Mouse (Mus musculus) megakaryocyte, adult 5-6 weeks (primary cell): Measurements from ENCODE around the gene Mgat4a. TPM values are rescaled to one million over a fixed set of nuclear protein-coding genes. Genes with fewer than 3 reads are reported as not detected.
A peak's percentile ranks its signal among the peaks of the same experiment; 100 is the strongest.

Experiments
- ATAC-seq: 2 replicates; pipeline ENCODE4 v1.8.0; 2016; ENCODE audit warnings: mild to moderate bottlenecking, inconsistent platforms; ENCODE audit not compliant: poor library complexity, severe bottlenecking
- total RNA-seq, 2 experiments: library from RNA; stranded (forward) in 1 of 2; stranded (reverse) in 1 of 2; fragments of 153-499, 151-499 nt in 1 of 2; fragments of 221-1000, 200-1000 nt in 1 of 2; gene quantifications; 2 replicates each; pipeline versions ENCODE4 v1.2.3 to v1.2.4; 2015 to 2017

Gene Mgat4a
- total RNA-seq (2015) (3.5 and 5.1 TPM in 2 replicates), total RNA-seq (2017) (5.5 and 6.9 TPM in 2 replicates)

DNA sequence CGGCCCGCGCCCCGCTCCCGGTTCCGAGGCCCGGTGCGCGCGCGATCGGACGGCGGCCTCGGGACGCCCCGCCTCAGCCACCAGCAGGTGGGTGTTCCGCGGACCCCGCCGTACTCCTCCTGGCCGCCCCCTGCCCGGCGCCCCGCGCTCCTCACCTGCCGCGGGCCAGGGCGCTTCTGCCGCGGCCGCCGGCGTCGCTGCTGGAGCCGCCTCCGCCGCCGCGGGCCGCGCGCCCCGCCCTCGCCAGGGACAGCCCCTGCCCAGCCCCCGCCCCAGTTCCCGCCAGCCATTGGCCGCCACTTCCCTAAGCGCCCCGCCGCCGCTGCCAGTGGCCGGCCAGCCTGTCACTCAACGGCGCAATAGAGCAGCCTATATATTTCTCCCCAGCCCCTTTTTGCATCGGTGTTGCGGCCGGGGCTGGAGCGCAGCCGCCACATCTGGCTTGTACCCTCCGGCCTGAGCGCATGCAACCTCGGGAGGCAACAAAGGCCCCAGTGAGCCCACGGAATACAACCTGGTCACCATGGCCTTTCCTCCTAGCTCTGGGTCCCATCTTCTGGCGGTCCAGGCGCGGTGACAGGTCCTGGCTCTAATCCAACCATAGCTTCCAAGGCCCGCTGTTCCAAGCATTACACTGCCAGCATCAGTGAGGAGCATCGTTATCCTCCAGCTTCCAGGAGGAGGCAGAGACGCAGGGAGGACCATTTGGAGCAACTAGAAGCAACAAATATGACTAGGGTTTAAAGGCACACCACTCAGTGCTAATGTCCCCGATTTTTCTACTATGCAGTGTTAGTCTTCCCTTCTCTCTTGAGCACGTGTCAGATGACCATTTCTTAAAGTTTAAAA lies at the start of gene Mgat4a:
TSS of gene Mgat4a (minus strand) at position 207 of the 849 bp plus-strand sequence.
- ATAC-seq: peak; percentile 100

DNA sequence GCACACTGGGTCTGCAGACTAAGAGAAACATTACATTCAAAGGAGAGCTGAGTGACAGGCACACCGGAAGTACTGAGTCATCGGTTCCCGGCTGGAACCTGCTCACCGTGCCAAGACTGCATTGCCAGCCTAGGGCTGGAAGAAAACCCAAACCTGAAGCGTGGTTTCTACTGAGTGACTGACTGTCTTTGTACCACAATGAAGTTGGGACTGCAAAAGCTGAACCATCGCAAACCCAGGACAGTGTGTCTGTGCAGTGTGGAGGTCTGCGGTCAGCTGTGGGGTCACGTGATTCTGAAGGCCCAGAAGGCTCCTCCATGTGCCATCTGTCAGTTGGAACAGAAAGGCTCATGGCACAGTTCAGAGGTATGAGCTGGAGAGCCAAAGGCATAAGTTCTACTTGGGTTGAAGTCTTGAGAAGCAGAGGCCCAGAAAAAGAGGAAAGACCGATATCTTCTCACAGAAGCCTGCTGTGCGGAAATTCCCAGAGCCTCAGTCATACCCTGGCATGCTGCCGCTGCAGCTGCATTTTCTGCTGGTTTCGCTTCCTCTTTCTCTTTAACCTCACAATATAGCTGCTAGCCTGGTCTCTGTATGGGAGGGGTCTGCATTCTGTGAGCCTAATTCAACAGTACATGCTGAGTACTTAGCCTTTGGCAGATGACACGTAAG lies 45.1 kb upstream of the Mgat4a start:
- ATAC-seq: peak; percentile 93

DNA sequence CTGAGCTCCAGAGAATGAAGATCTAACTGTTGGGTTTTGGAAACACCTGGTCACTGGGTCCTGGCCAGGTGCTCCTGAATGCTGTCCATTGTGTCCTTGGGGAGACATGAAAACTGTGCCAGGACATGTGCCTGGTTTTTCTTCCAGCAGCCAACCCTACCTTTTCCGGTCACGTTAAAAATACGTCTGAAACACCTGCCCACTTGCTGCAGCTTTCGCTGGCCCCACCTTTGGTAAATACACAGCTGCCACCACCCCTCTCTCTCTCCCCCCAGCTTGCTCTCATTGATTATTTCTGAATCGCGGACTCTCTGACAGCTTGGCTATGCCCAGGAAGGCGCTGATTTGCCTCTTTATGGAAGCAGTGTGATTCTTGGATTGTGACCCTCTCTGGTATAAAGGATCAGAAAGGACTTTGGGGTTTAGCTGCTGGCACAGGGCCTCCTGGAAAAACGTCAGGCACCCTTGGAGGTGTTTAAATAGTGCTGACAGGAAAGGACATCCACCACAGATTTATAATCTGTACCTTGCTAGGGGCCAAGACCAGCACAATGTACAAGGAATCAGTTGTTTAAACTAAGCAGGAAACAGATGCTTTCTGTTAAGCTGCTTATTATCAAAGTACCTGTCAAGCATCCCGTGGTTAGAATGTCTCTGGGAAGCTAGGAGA lies 43.1 kb upstream of the Mgat4a start:
- no peak for ATAC-seq

DNA sequence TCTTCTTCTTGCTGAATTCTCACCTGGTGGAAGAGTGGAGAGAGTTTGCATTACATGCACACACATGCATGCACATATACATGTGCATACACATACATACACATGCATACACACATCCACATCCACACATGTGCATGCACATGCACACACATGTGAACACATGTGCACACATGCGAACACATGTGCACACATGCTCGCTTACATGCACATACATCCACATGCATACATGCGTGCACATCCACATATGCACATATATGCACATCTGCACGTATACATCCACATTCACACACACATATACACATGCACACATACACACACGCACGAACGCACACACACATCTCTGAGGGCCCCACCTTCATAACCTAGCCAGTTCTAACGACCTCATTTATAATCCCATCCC lies 42.4 kb upstream of the Mgat4a start:
- no peak for ATAC-seq

DNA sequence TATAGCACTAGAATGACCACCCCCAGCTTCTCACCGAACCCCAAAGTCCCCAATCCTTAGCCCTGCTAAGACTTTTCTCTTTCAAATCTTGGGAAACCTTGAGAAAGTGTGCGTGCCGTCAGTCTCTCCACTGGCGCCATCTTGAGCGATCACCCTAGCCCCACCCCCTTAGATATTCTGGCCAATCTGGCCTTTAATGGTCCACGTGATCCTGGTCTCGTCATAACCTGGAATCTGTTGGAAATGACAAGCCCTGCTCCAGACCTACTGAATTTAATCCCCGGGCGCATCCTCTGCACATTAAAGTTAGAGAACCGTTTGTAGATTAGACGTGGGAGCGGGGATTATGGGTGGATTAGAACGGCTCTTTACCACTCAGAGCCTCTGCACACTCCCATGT lies 38.9 kb upstream of the Mgat4a start:
- no peak for ATAC-seq

DNA sequence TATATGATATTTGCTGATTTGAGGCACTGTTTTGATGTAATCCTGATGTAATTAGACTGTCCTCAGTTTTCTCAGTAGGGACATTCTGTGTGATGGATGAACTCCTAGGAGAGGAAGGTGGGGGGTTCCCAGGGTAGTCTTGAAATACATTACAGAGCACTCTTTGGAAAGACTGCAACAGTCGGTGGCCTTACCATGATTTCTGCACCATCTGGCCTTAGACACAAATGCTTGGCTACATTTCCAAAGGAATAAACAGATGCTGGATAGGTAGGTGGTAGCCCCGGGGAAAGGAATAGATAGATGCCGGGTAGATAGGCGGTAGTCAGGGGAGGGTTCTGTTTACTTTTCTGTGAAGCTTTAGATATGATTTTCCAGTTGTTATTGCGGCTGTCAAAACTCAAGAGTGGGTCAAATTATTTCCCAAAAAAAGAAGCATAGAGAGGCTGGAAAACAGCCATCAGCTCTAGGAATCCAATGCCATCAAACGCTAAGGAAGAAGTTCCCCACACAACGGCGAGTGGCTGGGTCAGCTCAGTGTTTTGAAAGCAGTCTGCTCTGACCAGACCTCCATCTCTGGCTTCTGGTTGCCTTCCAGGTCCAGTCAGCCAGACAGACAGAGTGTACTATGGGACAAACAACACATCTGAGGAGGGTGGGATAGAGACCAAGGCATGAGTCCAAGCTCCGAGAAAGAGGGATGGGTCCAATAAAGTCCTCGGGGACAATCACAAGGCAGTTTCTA lies 31.9 kb upstream of the Mgat4a start:
- no peak for ATAC-seq

DNA sequence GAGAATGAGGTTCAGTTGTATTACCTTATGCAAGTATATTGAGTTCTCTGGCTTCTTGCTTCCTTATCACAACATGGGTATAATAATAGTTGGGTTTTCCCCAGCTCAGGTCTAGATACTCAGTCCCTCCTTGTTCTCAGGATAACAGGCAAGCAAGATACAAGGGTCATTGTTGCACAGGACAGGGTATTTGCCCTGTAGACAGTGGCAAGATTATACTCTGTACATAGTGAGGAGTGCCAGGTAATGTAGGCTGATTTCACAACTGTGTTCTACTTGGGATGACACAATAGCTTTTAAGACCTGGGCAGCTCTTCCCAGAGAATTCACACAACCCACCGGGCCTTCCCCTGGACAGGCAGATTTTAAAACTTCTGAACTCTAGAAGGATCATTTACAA lies 27.6 kb upstream of the Mgat4a start:
- no peak for ATAC-seq

DNA sequence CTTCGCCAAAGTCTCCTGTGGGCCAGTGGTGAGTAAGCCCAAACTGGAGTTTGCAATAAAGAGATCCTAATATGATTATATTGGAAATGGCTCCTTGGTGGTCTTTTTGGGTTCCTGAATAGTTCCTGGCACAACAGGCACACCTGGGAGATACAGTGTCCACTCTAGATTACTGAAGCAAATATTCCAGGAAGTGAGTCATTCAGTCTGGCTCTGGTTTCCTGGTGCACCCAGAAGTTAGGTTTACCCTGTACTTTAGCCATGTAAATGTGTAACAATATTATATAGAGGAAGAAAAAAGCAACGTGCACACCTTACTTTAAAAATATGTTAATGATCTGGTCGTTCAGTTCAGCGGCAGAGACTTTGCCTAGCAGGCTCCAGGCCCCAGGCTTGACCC lies 25.9 kb upstream of the Mgat4a start:
- no peak for ATAC-seq

DNA sequence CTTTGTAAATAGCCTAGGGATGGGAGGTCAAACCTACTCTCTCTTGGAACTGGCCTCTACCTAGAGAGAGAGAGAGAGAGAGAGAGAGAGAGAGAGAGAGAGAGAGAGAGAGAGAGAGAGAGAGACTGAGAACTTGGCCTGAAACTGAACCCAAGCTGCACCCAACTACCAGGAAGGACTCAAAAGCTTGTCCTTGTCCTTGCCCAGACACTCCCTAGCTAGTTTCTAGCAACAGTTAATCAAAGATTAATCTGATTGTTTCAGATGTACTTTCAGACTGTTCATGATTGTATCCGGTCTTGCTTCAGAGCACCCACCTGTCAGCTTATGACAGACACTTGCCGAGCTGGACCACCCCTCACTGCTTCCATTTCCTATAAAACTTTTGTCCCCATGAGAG lies 25.5 kb upstream of the Mgat4a start:
- no peak for ATAC-seq

DNA sequence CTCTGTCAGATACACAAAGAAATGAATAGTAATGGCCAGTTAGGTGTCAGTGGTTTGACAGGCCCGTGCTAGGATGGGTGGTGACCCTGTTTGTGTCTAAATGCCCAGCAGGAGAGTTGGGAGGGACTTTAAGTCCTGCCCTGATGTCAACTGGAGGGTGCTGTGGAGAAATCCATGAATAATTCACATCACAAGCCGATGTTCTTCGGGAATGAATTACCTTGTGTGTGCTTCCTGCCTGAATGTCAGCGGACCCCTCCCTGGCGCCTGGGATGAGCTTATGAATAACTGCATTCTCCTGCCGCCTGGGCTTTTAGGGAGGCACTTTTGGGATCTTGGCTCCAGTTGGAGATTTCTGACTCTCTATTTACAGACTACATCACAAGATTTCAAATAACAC lies 24.6 kb upstream of the Mgat4a start:
- ATAC-seq: no peak

DNA sequence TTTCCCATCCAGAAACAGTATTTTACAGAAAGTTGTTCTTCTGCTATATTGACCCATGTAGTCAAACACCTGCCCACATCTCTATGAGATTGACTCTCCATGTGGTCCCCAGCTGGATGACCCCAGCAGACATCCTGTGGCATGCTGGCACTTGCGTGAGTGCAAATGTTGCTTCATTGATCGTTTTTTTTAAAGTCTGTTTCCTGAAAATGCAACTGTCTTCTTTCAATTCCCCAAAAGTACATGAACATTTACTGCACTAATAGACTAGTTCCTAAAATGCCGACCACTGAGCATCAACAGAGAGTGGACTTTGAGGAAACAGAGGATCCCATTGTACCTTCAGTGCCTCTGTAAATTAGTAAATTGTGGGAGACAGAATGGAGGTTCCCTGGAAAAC lies 21.1 kb upstream of the Mgat4a start:
- peak; percentile 79 for ATAC-seq

DNA sequence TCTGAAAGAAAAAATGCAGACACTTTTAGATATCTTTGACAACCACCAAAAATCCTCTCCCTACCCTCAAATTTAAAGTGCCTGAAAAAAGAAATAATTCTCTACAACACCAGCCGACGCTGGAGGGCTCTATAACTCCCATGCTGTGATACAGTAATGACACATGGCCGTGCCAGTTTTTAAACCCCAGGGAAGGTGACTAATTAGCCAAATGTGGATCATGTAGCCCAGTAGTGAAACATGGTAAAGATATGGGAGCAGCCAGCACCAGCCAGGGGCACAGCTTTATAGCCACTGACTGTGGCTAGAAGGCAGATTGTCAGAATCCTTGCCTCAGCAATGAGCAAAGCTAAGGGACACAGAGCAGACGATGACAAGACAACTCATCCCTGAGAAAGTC lies 19.5 kb upstream of the Mgat4a start:
- ATAC-seq: no peak

DNA sequence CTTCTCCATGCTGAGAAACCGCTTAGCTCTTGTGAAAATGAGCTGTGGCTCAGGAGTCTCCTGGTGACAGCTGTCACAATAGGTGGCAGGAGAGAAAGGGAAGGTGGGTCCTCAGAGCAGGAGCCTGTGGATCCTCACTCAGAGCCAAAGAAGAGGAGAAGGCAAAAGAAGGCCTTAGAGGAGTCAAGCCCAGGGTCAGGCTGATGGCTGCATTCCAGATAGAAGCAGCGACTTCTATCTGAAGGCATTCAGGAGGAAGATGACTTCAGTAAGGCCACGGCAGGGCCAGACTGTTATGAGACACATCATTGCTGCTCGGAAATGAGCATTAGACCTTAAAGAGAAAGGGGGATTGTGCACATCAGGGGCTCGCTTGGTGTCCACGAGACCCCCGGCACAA lies 11.2 kb upstream of the Mgat4a start:
- no peak for ATAC-seq

DNA sequence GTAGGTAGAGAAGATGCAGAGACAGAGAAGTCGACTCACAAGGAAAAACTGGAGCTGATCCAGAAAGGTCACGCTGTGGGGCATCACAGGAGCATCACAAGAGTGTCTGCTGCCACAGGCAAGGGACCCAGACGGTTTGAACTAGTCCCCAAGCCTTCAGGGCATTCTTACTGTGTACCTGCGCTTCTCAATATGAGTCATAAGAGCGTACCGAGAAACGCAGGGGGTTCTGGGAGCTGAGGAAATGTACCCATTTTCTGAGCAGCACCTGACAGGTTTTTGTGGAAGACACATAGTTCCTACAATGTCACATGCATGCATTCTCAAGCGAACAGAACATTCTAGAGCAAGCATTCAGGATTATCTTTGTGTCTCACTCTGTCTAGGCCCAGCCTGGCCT lies 8.7 kb upstream of the Mgat4a start:
- no peak for ATAC-seq

DNA sequence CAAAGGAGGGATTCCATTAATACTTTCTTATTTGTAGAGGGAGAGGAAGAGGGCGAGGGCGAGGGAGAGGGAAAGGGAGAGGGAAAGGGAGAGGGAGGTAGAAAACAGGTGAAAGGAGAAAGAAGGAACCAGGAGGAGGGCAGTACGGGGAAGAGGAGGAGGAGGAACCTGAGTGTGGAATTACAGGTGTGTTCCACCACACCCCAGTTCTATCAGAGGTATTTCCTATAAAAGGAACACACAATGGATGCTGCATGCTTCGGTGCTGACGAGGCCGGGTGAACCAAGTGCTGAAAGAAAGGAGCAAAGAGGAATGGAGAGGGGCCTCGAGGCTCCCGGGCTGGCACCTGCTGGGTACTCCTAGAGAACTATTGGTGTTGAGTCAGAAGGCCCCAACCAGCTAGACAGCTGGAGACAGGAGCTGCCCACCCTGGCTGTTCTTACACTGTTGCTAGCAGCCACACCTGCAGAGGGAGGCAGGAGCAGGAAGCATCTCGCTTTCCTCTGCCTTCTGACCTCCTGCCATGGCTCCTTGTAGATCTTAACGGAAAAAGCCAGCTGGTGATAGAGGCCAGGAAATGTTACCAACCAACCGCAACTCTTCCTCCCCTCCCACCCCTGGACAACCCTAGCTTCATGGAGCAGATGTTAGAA lies 5.7 kb upstream of the Mgat4a start:
- ATAC-seq: no peak

DNA sequence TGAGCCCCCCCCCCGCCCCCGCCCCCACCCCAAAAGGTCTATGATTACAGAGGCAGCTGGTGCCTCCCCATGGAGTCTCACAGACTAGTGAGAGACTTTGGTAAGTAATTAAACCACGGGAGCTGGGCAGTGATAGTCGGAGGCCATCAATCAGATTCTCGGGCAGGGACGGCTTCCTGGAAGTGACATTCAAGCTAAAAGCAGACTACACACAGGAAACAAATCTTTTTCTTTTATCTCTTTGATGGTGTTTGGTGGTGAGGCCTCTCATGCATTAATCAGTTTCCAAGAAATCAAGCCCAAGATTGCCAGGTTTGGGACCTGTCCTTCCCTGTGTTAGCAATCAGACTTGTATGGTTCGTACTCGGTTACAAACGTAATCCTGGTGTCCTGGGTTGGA lies 3.4 kb upstream of the Mgat4a start:
- no peak for ATAC-seq

DNA sequence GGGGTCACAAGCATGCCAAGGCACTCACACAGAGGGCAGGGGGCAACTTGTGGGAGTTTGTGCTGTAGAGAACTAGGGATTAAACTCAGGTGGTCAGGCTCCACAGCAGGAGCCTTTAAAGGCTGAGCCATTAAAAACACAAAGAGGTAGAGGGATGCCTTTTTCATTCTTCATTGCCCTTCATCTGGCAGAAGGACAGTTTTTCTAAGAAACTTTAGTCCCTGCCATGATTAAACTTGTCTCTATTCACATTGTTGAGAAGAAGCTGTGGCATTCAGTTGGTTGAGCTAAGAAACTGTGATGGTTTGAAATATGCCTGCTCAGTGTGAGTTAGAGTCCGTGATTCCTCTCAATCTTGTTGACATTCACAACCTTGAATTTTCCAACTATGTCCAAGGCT lies 2.2 kb upstream of the Mgat4a start:
- no peak for ATAC-seq

DNA sequence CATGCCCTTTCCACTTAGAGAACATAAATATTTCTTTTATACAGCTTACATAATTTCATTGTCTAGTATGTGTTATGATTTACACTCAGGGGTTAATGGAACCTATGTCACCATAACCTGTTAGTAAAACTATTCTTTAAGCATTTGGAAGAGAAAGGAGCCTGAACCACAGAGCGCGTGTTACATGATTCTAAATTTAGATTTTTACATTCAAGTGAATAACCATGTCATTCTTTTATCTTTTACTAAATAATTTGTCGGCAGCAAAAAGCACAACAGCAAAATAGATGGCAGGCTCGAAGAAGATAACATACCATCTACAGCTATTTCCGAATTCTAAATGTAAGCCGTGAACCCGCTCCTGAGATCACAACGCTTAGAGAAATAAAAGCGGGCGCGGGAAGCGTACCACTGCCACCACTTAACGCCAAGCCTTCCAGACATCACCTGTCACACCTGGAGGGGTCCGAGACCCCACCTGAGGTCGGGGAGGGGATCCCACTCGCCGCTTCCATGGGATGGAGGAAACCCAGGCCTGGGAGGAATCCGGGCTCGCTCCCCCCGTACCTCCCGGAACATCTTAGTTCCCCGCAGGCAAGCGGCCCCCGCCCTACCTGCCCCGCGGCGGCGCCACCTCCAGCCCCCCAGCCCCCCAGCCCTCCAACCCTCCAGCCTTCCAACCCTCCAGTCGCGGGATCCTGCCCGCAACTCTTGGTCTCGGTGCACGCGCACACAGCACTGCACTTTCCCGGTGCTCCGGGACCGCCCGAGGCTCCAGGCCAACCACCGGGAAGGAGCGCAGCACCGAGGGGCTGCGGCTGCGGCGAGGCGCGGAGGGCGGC lies 627 bp downstream of the Mgat4a start:
- ATAC-seq: no peak

DNA sequence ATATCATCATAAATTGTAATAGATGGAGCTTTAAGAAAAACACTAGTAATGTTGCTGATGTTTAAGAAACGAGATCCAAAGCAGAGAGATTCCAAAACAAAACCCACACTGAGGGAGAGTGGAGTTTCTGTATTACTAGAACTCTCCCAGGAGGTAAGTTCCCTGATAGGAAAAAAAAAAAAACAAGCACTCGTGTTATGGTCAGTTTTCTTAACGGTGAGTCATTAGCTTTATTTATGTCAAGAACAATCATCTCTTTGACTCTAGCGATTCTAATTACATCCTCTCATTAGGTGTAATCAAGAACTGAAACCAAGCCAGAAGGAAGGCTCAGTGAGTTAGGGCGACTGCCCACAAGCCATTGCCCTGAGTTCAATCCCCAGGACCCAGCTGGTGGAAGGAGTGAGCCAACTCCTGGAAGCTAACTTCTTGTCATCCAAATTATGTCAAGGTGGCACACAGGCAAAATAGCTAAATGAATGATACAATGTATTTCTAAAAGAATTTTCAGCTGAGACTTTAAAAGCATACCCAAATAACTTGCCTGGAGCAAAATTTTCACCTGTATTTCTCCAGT lies 6.2 kb downstream of the Mgat4a start:
- no peak for ATAC-seq
